Mouse (Mus musculus): ENCODE data around the gene A530016L24Rik. TPM values are rescaled to one million over a fixed set of nuclear protein-coding genes. Genes with fewer than 3 reads are reported as not detected.

A530016L24Rik gene
- 5.6 and 6.4 TPM in 2 replicates for polyA plus RNA-seq (2014; fragmentation: Nextera tagmentation; extraction: Ambion mirVana)

DNA sequence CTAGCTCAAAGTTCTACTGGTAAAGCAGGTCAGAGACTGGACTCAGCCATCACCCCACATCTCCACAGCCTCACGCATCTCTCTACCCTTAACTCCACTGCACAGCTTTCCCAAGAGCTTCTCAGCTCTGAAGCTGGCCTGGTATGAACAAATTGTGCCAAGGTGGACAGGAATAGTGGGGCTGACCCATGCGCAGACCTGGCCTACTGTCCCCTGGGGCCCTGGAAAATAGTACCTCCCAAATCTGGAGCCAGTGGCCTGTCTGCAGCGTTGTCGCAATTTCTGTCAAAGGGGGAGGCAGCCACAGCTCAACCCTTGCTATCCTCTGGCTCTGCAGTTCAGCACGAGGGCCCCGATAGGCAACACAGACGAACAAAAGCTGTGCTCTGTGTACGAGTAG, at the start of gene A530016L24Rik:
Gene A530016L24Rik, plus strand, starts transcription at position 315 of the 400 bp plus-strand sequence.
- H3K9me3 ChIP-seq (ENCODE audit: control insufficient read depth, low read length): no peaks in the 10 kb centered on the region
- WGBS: 80% methylated on average over 8 of the region's 8 CpGs
- H3K9ac ChIP-seq (ENCODE audit: low read length): peak within 1 kb of the TSS; percentile 74
- H3K27me3 ChIP-seq (ENCODE audit: control insufficient read depth, insufficient read depth, low read length): no peaks in the 10 kb centered on the region
- peaks cover 49 to 55% of the 10 kb centered on the region in 2 experiments for H3K4me1 ChIP-seq (ENCODE audit: control insufficient read depth in 2 of 2, insufficient read depth in 2 of 2, low read length in 2 of 2)
- H3K4me2 ChIP-seq (ENCODE audit: low read length): no peak within 1 kb of the TSS; the same call in 1 of the 2 replicates
- peak within 1 kb of the TSS; percentile 97 for H3K27ac ChIP-seq (replicated peaks in 1 of 2; ENCODE audit: control insufficient read depth in 1 of 2, insufficient read depth in 1 of 2, low read depth in 2 of 2, low read length in 2 of 2)
- H3K4me3 ChIP-seq (ENCODE audit: control insufficient read depth in 1 of 2, insufficient read depth in 1 of 2, low read depth in 1 of 2, low read length in 2 of 2): no peak within 1 kb of the TSS
- H3K36me3 ChIP-seq (ENCODE audit: control insufficient read depth, insufficient read depth, low read length): no peaks in the 10 kb centered on the region
- no peak for ATAC-seq (ENCODE audit: insufficient number of reproducible peaks, insufficient read depth, low FRiP score, low read depth)

DNA sequence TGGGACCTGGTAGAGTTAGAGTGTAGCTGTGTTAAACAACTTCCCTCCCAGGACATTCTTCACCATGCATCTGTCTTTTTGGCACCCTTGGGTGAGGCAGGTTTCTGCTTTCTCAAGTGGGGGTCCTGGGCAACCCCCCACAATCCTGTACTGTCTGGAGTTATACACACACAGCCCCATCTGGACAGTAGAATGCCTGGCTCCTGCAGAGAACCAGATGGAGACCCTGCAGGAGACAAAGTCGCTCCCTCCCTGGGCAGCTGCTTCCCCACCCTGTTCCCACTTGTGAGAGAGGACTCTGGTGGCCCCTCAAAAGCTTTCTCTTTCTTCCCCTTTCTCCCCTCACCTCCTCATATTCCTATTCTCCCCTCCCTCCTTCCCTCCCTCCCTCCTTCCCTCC, 49.3 kb upstream of the A530016L24Rik start:
- Histone ChIP-seq H3K9ac (ENCODE audit: low read length) (no peak overlapping the region), H3K4me2 (ENCODE audit: low read length) (no peak overlapping the region), H3K4me3 (ENCODE audit: control insufficient read depth in 1 of 2, insufficient read depth in 1 of 2, low read depth in 1 of 2, low read length in 2 of 2) (no peak overlapping the region), H3K27ac (replicated peaks in 1 of 2; ENCODE audit: control insufficient read depth in 1 of 2, insufficient read depth in 1 of 2, low read depth in 2 of 2, low read length in 2 of 2) (no peak overlapping the region), H3K36me3 (ENCODE audit: control insufficient read depth, insufficient read depth, low read length) (no peaks in the 10 kb centered on the region), H3K9me3 (ENCODE audit: control insufficient read depth, low read length) (peaks cover 9% of the 10 kb centered on the region), H3K27me3 (ENCODE audit: control insufficient read depth, insufficient read depth, low read length) (no peaks in the 10 kb centered on the region), H3K4me1 (ENCODE audit: control insufficient read depth in 2 of 2, insufficient read depth in 2 of 2, low read length in 2 of 2) (no peaks in the 10 kb centered on the region)
- WGBS: 67% methylated on average over 1 of the region's 1 CpGs
- no peak for ATAC-seq (ENCODE audit: insufficient number of reproducible peaks, insufficient read depth, low FRiP score, low read depth)

DNA sequence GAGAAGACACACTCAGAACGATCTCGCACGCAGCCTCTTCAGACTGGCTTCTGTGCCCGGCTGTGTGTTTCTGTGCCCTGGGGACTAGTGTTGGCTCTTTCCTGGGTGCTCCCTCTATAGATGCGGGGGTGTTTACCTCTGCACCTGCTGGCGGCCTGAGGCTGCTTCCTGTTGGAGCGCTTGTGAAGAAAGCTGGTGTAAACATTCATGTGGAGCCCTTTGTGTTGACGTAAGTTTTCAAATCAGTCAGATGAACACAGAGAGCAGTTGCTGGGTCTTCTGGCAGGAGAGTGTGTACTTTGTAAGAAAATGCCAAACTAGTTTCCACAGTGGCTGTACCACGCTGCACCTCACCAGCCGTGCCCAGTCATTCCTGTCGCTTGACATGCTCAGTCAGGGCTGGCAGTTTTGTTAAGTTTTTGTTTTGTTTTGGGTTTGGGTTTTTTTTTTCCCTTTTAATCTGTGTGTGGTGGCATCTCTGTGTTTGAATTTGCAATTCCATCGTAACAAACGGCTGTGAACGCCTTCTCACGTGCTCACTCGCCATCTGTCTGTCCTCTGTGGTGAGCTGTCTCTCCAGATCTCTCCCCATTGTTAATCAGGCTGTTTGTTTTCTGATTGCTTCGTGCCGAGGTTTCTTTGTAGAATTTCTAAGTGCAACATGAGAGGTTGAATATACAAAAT, 40.0 kb upstream of the A530016L24Rik start:
- no peak for ATAC-seq (ENCODE audit: insufficient number of reproducible peaks, insufficient read depth, low FRiP score, low read depth)
- H3K36me3 ChIP-seq (ENCODE audit: control insufficient read depth, insufficient read depth, low read length): no peaks in the 10 kb centered on the region
- no peaks in the 10 kb centered on the region for H3K4me1 ChIP-seq (ENCODE audit: control insufficient read depth in 2 of 2, insufficient read depth in 2 of 2, low read length in 2 of 2)
- peak overlapping the region; percentile 33 to 73 for H3K27ac ChIP-seq (replicated peaks in 1 of 2; ENCODE audit: control insufficient read depth in 1 of 2, insufficient read depth in 1 of 2, low read depth in 2 of 2, low read length in 2 of 2)
- H3K4me2 ChIP-seq (ENCODE audit: low read length): no peak overlapping the region
- H3K27me3 ChIP-seq (ENCODE audit: control insufficient read depth, insufficient read depth, low read length): no peaks in the 10 kb centered on the region
- WGBS: 56% methylated on average over 18 of the region's 18 CpGs
- no peak overlapping the region for H3K4me3 ChIP-seq (ENCODE audit: control insufficient read depth in 1 of 2, insufficient read depth in 1 of 2, low read depth in 1 of 2, low read length in 2 of 2)
- H3K9ac ChIP-seq (ENCODE audit: low read length): no peak overlapping the region
- peaks cover 22% of the 10 kb centered on the region for H3K9me3 ChIP-seq (ENCODE audit: control insufficient read depth, low read length)

DNA sequence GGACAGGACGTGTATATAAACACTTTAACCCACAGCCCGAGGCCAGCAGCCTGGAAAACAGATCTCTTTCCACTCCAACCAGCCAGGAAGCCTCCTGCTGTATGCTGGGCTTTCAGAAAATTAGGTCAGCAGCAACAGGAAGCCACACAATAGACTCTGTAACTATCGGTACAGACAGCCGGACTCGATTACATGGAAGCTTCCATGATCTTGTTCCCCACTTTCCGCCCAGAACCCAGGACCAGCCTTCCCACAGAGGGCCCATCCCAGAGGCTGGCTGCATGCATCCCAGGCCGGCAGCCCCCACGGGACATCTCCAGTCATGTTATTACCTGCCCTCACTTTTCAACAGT, 39.4 kb upstream of the A530016L24Rik start:
- Histone ChIP-seq H3K9me3 (ENCODE audit: control insufficient read depth, low read length) (peaks cover 18% of the 10 kb centered on the region), H3K4me2 (ENCODE audit: low read length) (no peak overlapping the region), H3K9ac (ENCODE audit: low read length) (no peak overlapping the region), H3K27me3 (ENCODE audit: control insufficient read depth, insufficient read depth, low read length) (no peaks in the 10 kb centered on the region), H3K27ac (replicated peaks in 1 of 2; ENCODE audit: control insufficient read depth in 1 of 2, insufficient read depth in 1 of 2, low read depth in 2 of 2, low read length in 2 of 2) (peak overlapping the region; percentile 65 to 73), H3K36me3 (ENCODE audit: control insufficient read depth, insufficient read depth, low read length) (no peaks in the 10 kb centered on the region), H3K4me3 (ENCODE audit: control insufficient read depth in 1 of 2, insufficient read depth in 1 of 2, low read depth in 1 of 2, low read length in 2 of 2) (no peak overlapping the region), H3K4me1 (ENCODE audit: control insufficient read depth in 2 of 2, insufficient read depth in 2 of 2, low read length in 2 of 2) (no peaks in the 10 kb centered on the region)
- 63% methylated on average over 8 of the region's 8 CpGs for whole genome bisulfite sequencing
- peak; percentile 71 for ATAC-seq (ENCODE audit: insufficient number of reproducible peaks, insufficient read depth, low FRiP score, low read depth)

DNA sequence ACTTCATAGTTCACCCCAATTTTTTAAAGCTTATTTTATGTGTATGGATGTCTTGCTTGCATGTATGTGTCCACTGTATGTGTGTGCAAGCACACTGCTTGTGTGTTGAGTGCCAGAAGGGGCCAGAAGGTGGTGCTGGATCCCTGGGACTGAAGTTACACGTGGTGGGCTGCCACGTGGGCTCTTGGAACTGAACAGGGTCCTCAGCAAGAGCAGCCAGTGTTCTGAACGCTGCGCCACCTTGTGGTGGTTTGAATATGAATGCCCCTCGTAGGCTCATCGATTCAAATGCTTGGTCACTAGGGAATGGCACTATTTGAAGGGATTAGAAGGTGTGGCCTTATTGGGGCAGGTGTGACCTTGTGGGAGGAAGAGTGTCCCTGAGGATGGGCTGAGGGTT, 38.4 kb upstream of the A530016L24Rik start:
- no peaks in the 10 kb centered on the region for H3K36me3 ChIP-seq (ENCODE audit: control insufficient read depth, insufficient read depth, low read length)
- peaks cover 17% of the 10 kb centered on the region for H3K9me3 ChIP-seq (ENCODE audit: control insufficient read depth, low read length)
- H3K27me3 ChIP-seq (ENCODE audit: control insufficient read depth, insufficient read depth, low read length): no peaks in the 10 kb centered on the region
- H3K9ac ChIP-seq (ENCODE audit: low read length): no peak overlapping the region
- no peak overlapping the region for H3K27ac ChIP-seq (replicated peaks in 1 of 2; ENCODE audit: control insufficient read depth in 1 of 2, insufficient read depth in 1 of 2, low read depth in 2 of 2, low read length in 2 of 2)
- no peak overlapping the region for H3K4me2 ChIP-seq (ENCODE audit: low read length)
- H3K4me1 ChIP-seq (ENCODE audit: control insufficient read depth in 2 of 2, insufficient read depth in 2 of 2, low read length in 2 of 2): no peaks in the 10 kb centered on the region
- no peak overlapping the region for H3K4me3 ChIP-seq (ENCODE audit: control insufficient read depth in 1 of 2, insufficient read depth in 1 of 2, low read depth in 1 of 2, low read length in 2 of 2)
- no peak for ATAC-seq (ENCODE audit: insufficient number of reproducible peaks, insufficient read depth, low FRiP score, low read depth)
- 31% methylated on average over 6 of the region's 6 CpGs for WGBS

DNA sequence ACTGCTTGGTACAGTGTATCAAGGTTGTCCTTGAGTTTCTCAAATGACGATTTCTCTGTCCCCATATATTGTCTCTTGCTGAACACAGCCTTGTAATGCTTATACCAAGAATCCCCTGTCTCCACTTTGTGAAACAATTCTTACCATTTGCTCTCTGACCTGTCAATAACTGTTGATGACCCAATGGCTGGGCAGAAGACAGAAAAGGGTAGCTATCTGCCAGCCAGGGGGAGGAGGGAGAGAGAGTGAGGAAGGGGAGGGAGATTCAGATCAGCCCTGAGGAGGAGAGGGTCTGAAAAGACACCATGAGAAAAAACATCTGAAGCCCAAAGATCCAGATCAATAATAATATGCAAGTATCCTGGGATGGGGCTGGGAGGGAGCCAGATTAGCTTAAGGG, 37.9 kb upstream of the A530016L24Rik start:
- H3K27ac ChIP-seq (replicated peaks in 1 of 2; ENCODE audit: control insufficient read depth in 1 of 2, insufficient read depth in 1 of 2, low read depth in 2 of 2, low read length in 2 of 2): no peak overlapping the region
- H3K9me3 ChIP-seq (ENCODE audit: control insufficient read depth, low read length): peaks cover 12% of the 10 kb centered on the region
- H3K4me1 ChIP-seq (ENCODE audit: control insufficient read depth in 2 of 2, insufficient read depth in 2 of 2, low read length in 2 of 2): no peaks in the 10 kb centered on the region
- no peaks in the 10 kb centered on the region for H3K36me3 ChIP-seq (ENCODE audit: control insufficient read depth, insufficient read depth, low read length)
- 81% methylated on average over 1 of the region's 1 CpGs for WGBS
- H3K27me3 ChIP-seq (ENCODE audit: control insufficient read depth, insufficient read depth, low read length): no peaks in the 10 kb centered on the region
- no peak overlapping the region for H3K9ac ChIP-seq (ENCODE audit: low read length)
- no peak for ATAC-seq (ENCODE audit: insufficient number of reproducible peaks, insufficient read depth, low FRiP score, low read depth)
- no peak overlapping the region for H3K4me2 ChIP-seq (ENCODE audit: low read length)
- no peak overlapping the region for H3K4me3 ChIP-seq (ENCODE audit: control insufficient read depth in 1 of 2, insufficient read depth in 1 of 2, low read depth in 1 of 2, low read length in 2 of 2)

DNA sequence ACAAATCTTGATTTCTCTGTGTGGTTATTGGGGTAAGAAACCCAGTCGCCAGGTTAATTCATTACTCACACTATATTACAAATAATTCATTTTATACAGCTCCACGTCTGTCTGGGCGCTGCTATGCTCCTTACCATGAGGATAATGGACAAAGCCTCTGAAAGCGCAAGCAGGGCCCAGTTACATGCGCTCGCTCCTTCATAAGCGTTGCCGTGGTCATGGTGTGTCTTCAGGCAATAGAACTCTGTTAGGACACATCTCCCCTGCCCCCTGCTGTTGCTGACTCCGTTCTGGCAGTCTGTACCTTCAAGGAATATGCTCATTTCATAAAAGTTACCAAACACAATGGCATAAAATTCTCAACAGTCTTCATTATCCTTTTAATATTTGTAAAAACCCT, 37.4 kb upstream of the A530016L24Rik start:
- no peak overlapping the region for H3K27ac ChIP-seq (replicated peaks in 1 of 2; ENCODE audit: control insufficient read depth in 1 of 2, insufficient read depth in 1 of 2, low read depth in 2 of 2, low read length in 2 of 2)
- no peak for ATAC-seq (ENCODE audit: insufficient number of reproducible peaks, insufficient read depth, low FRiP score, low read depth)
- 87% methylated on average over 9 of the region's 9 CpGs for WGBS
- no peak overlapping the region for H3K4me2 ChIP-seq (ENCODE audit: low read length)
- H3K27me3 ChIP-seq (ENCODE audit: control insufficient read depth, insufficient read depth, low read length): no peaks in the 10 kb centered on the region
- H3K36me3 ChIP-seq (ENCODE audit: control insufficient read depth, insufficient read depth, low read length): no peaks in the 10 kb centered on the region
- H3K4me1 ChIP-seq (ENCODE audit: control insufficient read depth in 2 of 2, insufficient read depth in 2 of 2, low read length in 2 of 2): no peaks in the 10 kb centered on the region
- H3K4me3 ChIP-seq (ENCODE audit: control insufficient read depth in 1 of 2, insufficient read depth in 1 of 2, low read depth in 1 of 2, low read length in 2 of 2): no peak overlapping the region
- H3K9me3 ChIP-seq (ENCODE audit: control insufficient read depth, low read length): peaks cover 8% of the 10 kb centered on the region
- H3K9ac ChIP-seq (ENCODE audit: low read length): no peak overlapping the region

DNA sequence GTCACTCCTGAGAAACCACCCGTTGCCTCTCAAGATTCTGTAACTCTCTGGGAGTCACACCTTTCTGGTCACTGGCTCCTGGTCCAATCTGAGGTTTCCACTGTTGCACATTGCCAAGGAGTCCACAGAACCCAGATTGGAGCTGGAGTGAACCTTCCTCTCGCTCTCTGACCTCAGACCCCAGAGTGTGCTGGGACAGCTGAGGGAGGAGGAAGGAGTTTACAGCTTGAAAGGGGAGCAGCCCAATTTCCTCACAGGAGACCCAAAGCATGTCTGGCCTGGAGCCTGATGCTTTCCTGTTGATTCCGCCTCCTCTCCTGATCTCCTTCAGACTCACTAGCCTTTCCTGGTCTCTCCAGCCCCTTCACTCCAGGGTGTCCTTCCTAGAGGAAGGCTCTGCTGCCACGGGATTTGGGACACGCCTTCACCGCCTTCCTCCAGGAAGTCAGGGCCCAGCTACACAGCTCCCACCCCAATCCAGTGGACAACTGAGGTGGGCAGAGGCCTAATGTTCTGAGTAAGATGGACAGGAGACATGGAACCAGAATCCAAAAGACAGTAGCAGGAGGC, 33.0 kb upstream of the A530016L24Rik start:
- Histone ChIP-seq H3K4me3 (ENCODE audit: control insufficient read depth in 1 of 2, insufficient read depth in 1 of 2, low read depth in 1 of 2, low read length in 2 of 2) (no peak overlapping the region), H3K36me3 (ENCODE audit: control insufficient read depth, insufficient read depth, low read length) (no peaks in the 10 kb centered on the region), H3K9me3 (ENCODE audit: control insufficient read depth, low read length) (no peaks in the 10 kb centered on the region), H3K4me1 (ENCODE audit: control insufficient read depth in 2 of 2, insufficient read depth in 2 of 2, low read length in 2 of 2) (no peaks in the 10 kb centered on the region), H3K4me2 (ENCODE audit: low read length) (no peak overlapping the region), H3K27ac (replicated peaks in 1 of 2; ENCODE audit: control insufficient read depth in 1 of 2, insufficient read depth in 1 of 2, low read depth in 2 of 2, low read length in 2 of 2) (no peak overlapping the region), H3K9ac (ENCODE audit: low read length) (no peak overlapping the region), H3K27me3 (ENCODE audit: control insufficient read depth, insufficient read depth, low read length) (0 out of 2 replicates have a peak, but pooled peaks cover 3% of the 10 kb centered on the region)
- WGBS: 54% methylated on average over 6 of the region's 6 CpGs
- no peak for ATAC-seq (ENCODE audit: insufficient number of reproducible peaks, insufficient read depth, low FRiP score, low read depth)
